9 mouse cellular contexts compared by ENCODE assay signal in the genomic region with DNA sequence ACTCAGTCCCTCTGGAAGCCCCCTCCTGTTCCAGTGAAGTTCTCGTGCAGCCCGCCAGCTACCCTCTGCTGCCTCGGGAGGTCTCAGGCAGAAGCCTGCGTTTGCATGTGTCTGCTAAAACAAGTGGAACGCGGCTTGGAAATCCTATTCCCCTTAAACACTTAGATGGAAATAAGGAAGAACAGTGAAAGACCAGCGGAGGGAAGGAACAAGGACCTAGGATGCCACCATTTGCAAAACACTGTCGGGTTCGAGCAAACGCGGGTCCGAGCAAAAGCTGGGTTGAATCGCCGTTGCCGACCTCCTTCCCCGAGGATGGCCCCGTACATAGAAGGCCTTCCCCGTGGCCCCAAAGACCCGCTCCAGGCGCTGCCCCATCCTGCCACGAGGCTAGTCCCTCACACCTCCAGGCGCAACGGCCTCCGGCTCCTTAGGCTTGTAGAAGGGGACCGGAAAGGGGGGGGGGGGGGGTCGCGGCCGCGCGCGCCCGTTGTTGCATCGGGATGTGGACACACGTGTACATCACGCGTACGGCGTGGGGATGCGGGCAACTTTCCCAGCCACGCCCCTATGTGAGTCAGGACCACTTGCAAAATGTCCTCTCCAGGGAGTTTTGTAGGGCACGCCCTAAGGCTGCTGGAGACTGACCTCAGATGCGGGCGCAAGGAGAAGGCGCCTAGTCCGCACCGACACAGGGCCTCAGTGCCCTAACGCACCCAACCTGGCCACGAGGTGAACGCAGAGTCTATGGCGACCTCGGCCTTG. TPM values are rescaled to one million over a fixed set of nuclear protein-coding genes. Genes with fewer than 3 reads are reported as not detected.
DNase-seq lines count a peak whose midpoint lies in the region; ATAC-seq and TF ChIP-seq lines count a peak whose summit lies in the region.
"Had no signal": no experiment of that assay in that cellular context is flagged by ENCODE, and none has a peak within 500 bp of the region (broad histone marks: within the 10 kb centered on the region; RNA-seq: fewer than 3 reads in every experiment).

No protein-coding gene starts in this region.

- no peak overlapping the region for H3K27ac ChIP-seq in left cerebral cortex, adult 2 months
- no peak overlapping the region for H3K27ac ChIP-seq in embryonic facial prominence, embryonic 13.5 days
- H3K27ac ChIP-seq in lung, embryonic 15.5 days: no peak overlapping the region
- no peak overlapping the region for H3K27ac ChIP-seq in small intestine, adult 2 months (ENCODE audit: insufficient read depth, low read depth, low read length)

- H3K36me3 ChIP-seq in embryonic facial prominence, embryonic 13.5 days: no peaks in the 10 kb centered on the region
- no peaks in the 10 kb centered on the region for H3K36me3 ChIP-seq in lung, embryonic 15.5 days
- no peaks in the 10 kb centered on the region for H3K36me3 ChIP-seq in small intestine, adult 2 months (ENCODE audit: control insufficient read depth, insufficient read depth, low read length)

- peaks cover 93% of the 10 kb centered on the region for H3K27me3 ChIP-seq in embryonic facial prominence, embryonic 13.5 days
- H3K27me3 ChIP-seq in lung, embryonic 15.5 days: peaks cover 82% of the 10 kb centered on the region
- peaks cover 45% of the 10 kb centered on the region for H3K27me3 ChIP-seq in small intestine, adult 2 months (ENCODE audit: control insufficient read depth, insufficient read depth, low read length)

- WGBS in embryonic facial prominence, embryonic 13.5 days: under 1% methylated on average over 46 of the region's 51 CpGs
- 1% methylated on average over 51 of the region's 51 CpGs for WGBS in lung, embryonic 15.5 days
- 3% methylated on average over 51 of the region's 51 CpGs for WGBS in small intestine, adult 2 months

- peak overlapping the region; percentile 33 for H3K4me3 ChIP-seq in left cerebral cortex, adult 2 months
- H3K4me3 ChIP-seq in embryonic facial prominence, embryonic 13.5 days: peak overlapping the region; percentile 48
- peak overlapping the region; percentile 37 for H3K4me3 ChIP-seq in lung, embryonic 15.5 days
- peak overlapping the region; percentile 43 for H3K4me3 ChIP-seq in small intestine, adult 2 months (ENCODE audit: low read depth, low read length)
- H3K4me3 ChIP-seq: myocyte had no signal

- TF ChIP-seq POLR2A in small intestine, adult 2 months (IDR thresholded peaks at IDR 0.05; ENCODE audit: low read depth, low read length): no peak

- H3K9me3 ChIP-seq in embryonic facial prominence, embryonic 13.5 days: no peaks in the 10 kb centered on the region
- H3K9me3 ChIP-seq in lung, embryonic 15.5 days: no peaks in the 10 kb centered on the region

- 0 out of 2 replicates have a peak, but pooled peaks have one; percentile 72 for ATAC-seq in embryonic facial prominence, embryonic 13.5 days (ENCODE audit: insufficient number of reproducible peaks, insufficient read depth, low FRiP score, low TSS enrichment, low read depth)
- peak; percentile 12 to 46; a peak in 2 of 4 replicates for ATAC-seq in hematopoietic stem cell, adult 5-6 weeks (replicated peaks in 1 of 2; ENCODE audit: insufficient read depth in 1 of 2, low FRiP score in 2 of 2, low TSS enrichment in 1 of 2, low read depth in 1 of 2, poor library complexity in 2 of 2, severe bottlenecking in 2 of 2)
- peak; percentile 64 for ATAC-seq in lung, embryonic 15.5 days (ENCODE audit: borderline replicate concordance, extremely low read depth, low FRiP score, low TSS enrichment)

- peak overlapping the region; percentile 33; the same call in 1 of the 2 replicates for H3K9ac ChIP-seq in embryonic facial prominence, embryonic 13.5 days
- no peak overlapping the region for H3K9ac ChIP-seq in lung, embryonic 15.5 days

- intact Hi-C loops in left cerebral cortex, adult 2 months (cut with DNase I): no loop called here

- H3K4me1 ChIP-seq in embryonic facial prominence, embryonic 13.5 days: peaks cover 18% of the 10 kb centered on the region
- peaks cover 16% of the 10 kb centered on the region for H3K4me1 ChIP-seq in lung, embryonic 15.5 days
- H3K4me1 ChIP-seq in small intestine, adult 2 months (ENCODE audit: control insufficient read depth, insufficient read depth, insufficient read length, low read length): peaks cover 9% of the 10 kb centered on the region

- H3K4me2 ChIP-seq in embryonic facial prominence, embryonic 13.5 days: peak overlapping the region; percentile 87
- peak overlapping the region; percentile 78 for H3K4me2 ChIP-seq in lung, embryonic 15.5 days

- no peak for DNase-seq in left cerebral cortex, adult 2 months (ENCODE audit: extremely low spot score in 1 of 2, low spot score in 2 of 2)
- no peak for DNase-seq in left cerebral cortex, adult 11 months (ENCODE audit: low spot score)
- DNase-seq in spleen, postnatal 14 days (ENCODE audit: low spot score in 2 of 2): no peak
- no peak for DNase-seq in c-Kit-positive CD71-positive TER-119-positive erythroid progenitor cells, embryonic 14.5 days (ENCODE audit: low spot score)

- TF ChIP-seq CTCF in left cerebral cortex, adult 2 months (IDR thresholded peaks at IDR 0.05): no peak
- no peak for TF ChIP-seq CTCF in small intestine, adult 2 months (IDR thresholded peaks at IDR 0.05; ENCODE audit: extremely low read depth, insufficient read length, insufficient replicate concordance, low read depth, low read length)

RNA-seq across cellular contexts. Expression of gene Nr4a2, which starts 21.5 kb away (rescaled TPM):
- total RNA-seq in left cerebral cortex, adult 2 months (2021): 10 to 100 TPM; 38.1 to 58.8 TPM
- 11.8 and 12.0 TPM in 2 replicates for polyA plus RNA-seq in embryonic facial prominence, embryonic 13.5 days (2015; fragmentation: Nextera tagmentation; extraction: Ambion mirVana)
- 16.7 and 28.8 TPM in 2 replicates for total RNA-seq in hematopoietic stem cell, adult 5-6 weeks (2017)
- 4.3 and 5.2 TPM in 2 replicates for polyA plus RNA-seq in lung, embryonic 15.5 days (2015; fragmentation: Nextera tagmentation; extraction: Ambion mirVana)
- polyA plus RNA-seq in small intestine, adult 2 months (2012; rRNA removed): 2.0 and 2.3 TPM in 2 replicates
